Mouse (Mus musculus) myocyte (in vitro differentiated cells): ENCODE results near the gene Bcl2l11.

Source experiments
- POLR2A ChIP-seq: IDR thresholded peaks from one replicate; pipeline ENCODE4 v1.6.1; 2011; ENCODE audit warnings: low read depth, mild to moderate bottlenecking, control low read depth, moderate library complexity; ENCODE audit not compliant: insufficient read length
- TCF3 ChIP-seq: IDR thresholded peaks from one replicate; pipeline ENCODE4 v1.6.1; 2011; ENCODE audit warnings: low read depth, control low read depth; ENCODE audit not compliant: insufficient read length

GRCm38 (mm10) chr2:128090283-128090885, 35.5 kb upstream of the Bcl2l11 start:
- TF ChIP-seq TCF3 (no peak), POLR2A (no peak)
